Mouse (Mus musculus) embryonic stem cell, embryonic (primary cell): ENCODE results near the gene Eif5a.

Experiments
- CTCF ChIA-PET, 4 experiments: fragments of 300-600 bp in 2 of 4; fragments of 350-600 bp in 2 of 4; sonication (Branson Sonifier 250); formaldehyde crosslinking; loops; one replicate each; lab custom pipeline; 2022; ENCODE audit warnings: inconsistent platforms in 2 of 4; lab: Charles Lee
- POLR2A ChIA-PET, 4 experiments: fragments of 300-600 bp in 2 of 4; fragments of 350-600 bp in 2 of 4; sonication (Branson Sonifier 250); formaldehyde crosslinking; loops; one replicate each; lab custom pipeline; 2022; ENCODE audit warnings: antibody characterized with exemption in 4 of 4, inconsistent platforms in 1 of 4; lab: Charles Lee

The Eif5a gene

GRCm38 (mm10) chr11:69936714-69937347 lies 15.1 kb upstream of the Eif5a start:
- ChIA-PET POLR2A (interaction anchor here (0.5 to 19.7 kb wide), 29 partner anchors 10 to 277 kb away, joined by 3 to 350 read pairs (median 5); partner anchors contain the start of genes Slc2a4 (in 3 of the 4), 2810408A11Rik (in 2 of the 4), Eif5a (in 2 of the 4) and Neurl4 (in 2 of the 4)), CTCF (interaction anchor here (0.5 to 11.3 kb wide), 17 partner anchors 8 to 661 kb away, joined by 3 to 378 read pairs (median 4); partner anchors contain the start of genes Slc2a4 (in 4 of the 4), Cldn7 (in 2 of the 4) and Eif5a (in 1 of the 4))

GRCm38 (mm10) chr11:69936156-69936555 lies 14.4 kb upstream of the Eif5a start:
- CTCF ChIA-PET: interaction anchor here (0.6 to 11.3 kb wide), 14 partner anchors 9 to 636 kb away, joined by 3 to 378 read pairs (median 18); partner anchors contain the start of genes Slc2a4 (in 4 of the 4), Cldn7 (in 2 of the 4) and Eif5a (in 1 of the 4)
- POLR2A ChIA-PET: interaction anchor here (0.6 to 19.7 kb wide), 34 partner anchors 9 to 496 kb away, joined by 3 to 350 read pairs (median 6); partner anchors contain the start of genes Eif5a (in 4 of the 4), Slc2a4 (in 3 of the 4), 2810408A11Rik (in 2 of the 4) and Ctdnep1 (in 2 of the 4)

- POLR2A ChIA-PET: interaction anchor here (0.6 to 19.7 kb wide), 45 partner anchors 10 to 304 kb away, joined by 3 to 350 read pairs (median 5); partner anchors contain the start of genes Eif5a (in 4 of the 4), Slc2a4 (in 3 of the 4), Ctdnep1 (in 2 of the 4) and Dvl2 (in 2 of the 4)
- CTCF ChIA-PET: interaction anchor here (0.7 to 11.3 kb wide), 38 partner anchors 9 to 386 kb away, joined by 3 to 378 read pairs (median 6); partner anchors contain the start of genes Slc2a4 (in 4 of the 4), Cldn7 (in 2 of the 4), Eif5a (in 2 of the 4) and Tmem95 (in 2 of the 4)
Observed at GRCm38 (mm10) chr11:69935137-69935879, 13.6 kb upstream of the Eif5a start, which contains the start of gene Ybx2. Gene Ybx2 (plus strand): TSS chr11:69935796.

GRCm38 (mm10) chr11:69934681-69935080 lies 12.9 kb upstream of the Eif5a start:
- CTCF ChIA-PET: interaction anchor here (0.5 to 11.3 kb wide), 89 partner anchors 9 to 515 kb away, joined by 3 to 378 read pairs (median 5); partner anchors contain the start of genes Slc2a4 (in 4 of the 4), Eif5a (in 3 of the 4), Elp5 (in 3 of the 4) and Slc16a11 (in 3 of the 4)

GRCm38 (mm10) chr11:69934169-69934568 lies 12.4 kb upstream of the Eif5a start:
- ChIA-PET POLR2A (interaction anchor here (0.5 to 19.7 kb wide), 46 partner anchors 12 to 279 kb away, joined by 3 to 350 read pairs (median 4); partner anchors contain the start of genes Eif5a (in 4 of the 4), Slc2a4 (in 3 of the 4), Ctdnep1 (in 2 of the 4) and 2810408A11Rik (in 1 of the 4)), CTCF (interaction anchor here (0.5 to 11.3 kb wide), 110 partner anchors 8 to 515 kb away, joined by 3 to 378 read pairs (median 4); partner anchors contain the start of genes Slc2a4 (in 4 of the 4), Eif5a (in 3 of the 4), Elp5 (in 3 of the 4) and Cldn7 (in 2 of the 4))

More at GRCm38 (mm10) chr11:69934681-69935080, 12.9 kb upstream of the Eif5a start:
- POLR2A ChIA-PET: interaction anchor here (0.7 to 19.7 kb wide), 52 partner anchors 11 to 278 kb away, joined by 3 to 350 read pairs (median 4); partner anchors contain the start of genes Eif5a (in 4 of the 4), Slc2a4 (in 3 of the 4), Ctdnep1 (in 2 of the 4) and Dvl2 (in 2 of the 4)

- ChIA-PET POLR2A (interaction anchor here (0.6 to 19.7 kb wide), 10 partner anchors 11 to 280 kb away, joined by 3 to 350 read pairs (median 16); partner anchors contain the start of genes Eif5a (in 4 of the 4), Slc2a4 (in 2 of the 4), Cldn7 (in 1 of the 4) and Gps2 (in 1 of the 4)), CTCF (interaction anchor here (0.6 to 11.3 kb wide), 33 partner anchors 7 to 405 kb away, joined by 3 to 378 read pairs (median 5); partner anchors contain the start of genes Slc2a4 (in 4 of the 4), Eif5a (in 2 of the 4), Tmem95 (in 2 of the 4) and Acadvl (in 1 of the 4))
Observed at GRCm38 (mm10) chr11:69933066-69933465, 11.3 kb upstream of the Eif5a start.

GRCm38 (mm10) chr11:69932254-69932653 lies 10.5 kb upstream of the Eif5a start:
- CTCF ChIA-PET: interaction anchor here in 3 of 4 experiments (0.7 to 11.3 kb wide), 9 partner anchors 10 to 68 kb away, joined by 3 to 378 read pairs (median 5); partner anchors contain the start of genes Slc2a4 (in 2 of the 3), 2810408A11Rik (in 1 of the 3), Dvl2 (in 1 of the 3) and Eif5a (in 1 of the 3)
- POLR2A ChIA-PET: interaction anchor here in 2 of 4 experiments (0.5 to 19.7 kb wide), 9 partner anchors 10 to 487 kb away, joined by 3 to 350 read pairs (median 8); partner anchors contain the start of genes Eif5a (in 2 of the 2), Slc2a4 (in 2 of the 2), Dvl2 (in 1 of the 2) and Gps2 (in 1 of the 2)

- ChIA-PET CTCF (interaction anchor here (0.8 to 11.3 kb wide), 10 partner anchors 17 to 68 kb away, joined by 3 to 378 read pairs (median 4); partner anchors contain the start of genes Slc2a4 (in 2 of the 4), 2810408A11Rik (in 1 of the 4), Dvl2 (in 1 of the 4) and Neurl4 (in 1 of the 4)), POLR2A (interaction anchor here in 2 of 4 experiments (0.5 to 19.7 kb wide), 9 partner anchors 11 to 487 kb away, joined by 3 to 350 read pairs (median 3); partner anchors contain the start of genes Eif5a (in 2 of the 2), Dvl2 (in 1 of the 2), Gps2 (in 1 of the 2) and Slc2a4 (in 1 of the 2))
Observed at GRCm38 (mm10) chr11:69931769-69932168, 10.0 kb upstream of the Eif5a start.

GRCm38 (mm10) chr11:69930967-69931537 lies 9.3 kb upstream of the Eif5a start:
- ChIA-PET CTCF (interaction anchor here (1.1 to 11.3 kb wide), 6 partner anchors 18 to 48 kb away, joined by 3 to 378 read pairs (median 4); partner anchors contain the start of gene Slc2a4 (in 2 of the 4)), POLR2A (interaction anchor here in 3 of 4 experiments (0.6 to 19.7 kb wide), 9 partner anchors 10 to 172 kb away, joined by 3 to 350 read pairs (median 3); partner anchors contain the start of genes Eif5a (in 2 of the 3), Dvl2 (in 1 of the 3), Gps2 (in 1 of the 3) and Slc2a4 (in 1 of the 3))

- POLR2A ChIA-PET: interaction anchor here in 2 of 4 experiments (0.7 to 19.7 kb wide), 4 partner anchors 9 to 79 kb away, joined by 3 to 350 read pairs (median 6); partner anchors contain the start of genes Eif5a (in 2 of the 2), Gps2 (in 1 of the 2) and Slc2a4 (in 1 of the 2)
- CTCF ChIA-PET: interaction anchor here in 3 of 4 experiments (0.6 to 11.3 kb wide), 3 partner anchors 18 to 576 kb away, joined by 6 to 378 read pairs (median 8); partner anchors contain the start of gene Slc2a4 (in 1 of the 3)
Observed at GRCm38 (mm10) chr11:69930176-69930575, 8.4 kb upstream of the Eif5a start.

- POLR2A ChIA-PET: no interaction called here
Observed at GRCm38 (mm10) chr11:69929712-69930111, 8.0 kb upstream of the Eif5a start.

GRCm38 (mm10) chr11:69927501-69927900 lies 5.7 kb upstream of the Eif5a start:
- ChIA-PET CTCF (interaction anchor here in 3 of 4 experiments (0.6 to 1.1 kb wide), 5 partner anchors 21 to 583 kb away, joined by 3 to 6 read pairs (median 3); partner anchors contain the start of gene Slc2a4 (in 2 of the 3)), POLR2A (interaction anchor here in 2 of 4 experiments (0.6 to 1.8 kb wide), 4 partner anchors 12 to 94 kb away, joined by 3 to 9 read pairs (median 4); no protein-coding TSS in a partner anchor)

More at GRCm38 (mm10) chr11:69929712-69930111, 8.0 kb upstream of the Eif5a start:
- CTCF ChIA-PET: interaction anchor here in 1 of 4 experiments (0.6 kb wide), 1 partner anchor 576 kb away, joined by 8 read pairs; no protein-coding TSS in a partner anchor

- ChIA-PET CTCF (interaction anchor here in 3 of 4 experiments (0.7 to 5.3 kb wide), 6 partner anchors 11 to 191 kb away, joined by 5 to 40 read pairs (median 6); partner anchors contain the start of genes Slc2a4 (in 1 of the 3), Tmem95 (in 1 of the 3) and Ybx2 (in 1 of the 3)), POLR2A (interaction anchor here in 3 of 4 experiments (1.2 to 14.2 kb wide), 17 partner anchors 13 to 200 kb away, joined by 3 to 353 read pairs (median 18); partner anchors contain the start of genes Slc2a4 (in 3 of the 3), 2810408A11Rik (in 2 of the 3), Neurl4 (in 2 of the 3) and Tmem95 (in 2 of the 3))
Observed at GRCm38 (mm10) chr11:69922796-69923195, 1.0 kb upstream of the Eif5a start.

GRCm38 (mm10) chr11:69922012-69922756 lies 426 bp upstream of the Eif5a start:
- POLR2A ChIA-PET: interaction anchor here (0.6 to 14.2 kb wide), 124 partner anchors 9 to 849 kb away, joined by 3 to 353 read pairs (median 7); partner anchors contain the start of genes Ybx2 (in 4 of the 4), 2810408A11Rik (in 3 of the 4), Ctdnep1 (in 3 of the 4) and Dvl2 (in 3 of the 4)
- CTCF ChIA-PET: interaction anchor here (0.6 to 5.3 kb wide), 18 partner anchors 12 to 1848 kb away, joined by 3 to 40 read pairs (median 4); partner anchors contain the start of genes Slc2a4 (in 2 of the 4), Ybx2 (in 2 of the 4), Kctd11 (in 1 of the 4) and Tmem95 (in 1 of the 4)
